Mouse (Mus musculus) layer of hippocampus, adult 8-10 months (tissue): ENCODE results near the gene Zbtb16. TPM values are rescaled to one million over a fixed set of nuclear protein-coding genes. Genes with fewer than 3 reads are reported as not detected.
A peak's percentile ranks its signal among the peaks of the same experiment; 100 is the strongest.

Experiments
- DNase-seq, 2 experiments: peaks; one replicate each; pipeline ENCODE4 v3.0.0; 2022; ENCODE audit warnings: low spot score in 2 of 2
- total RNA-seq, 4 experiments: library from RNA; stranded (reverse); gene quantifications; 2 replicates each; pipeline ENCODE4 v1.2.4; 2022

The Zbtb16 gene
- total RNA-seq, 4 experiments from 2014 or later = 118 to 146 (median 137) TPM

GRCm38 (mm10) chr9:48711826-48712225 lies 124.2 kb downstream of the Zbtb16 start:
- DNase-seq = no peak

GRCm38 (mm10) chr9:48711296-48711781 lies 124.7 kb downstream of the Zbtb16 start:
- no peak for DNase-seq

GRCm38 (mm10) chr9:48710355-48711295 lies 125.4 kb downstream of the Zbtb16 start:
- no peak for DNase-seq

GRCm38 (mm10) chr9:48707824-48708229 lies 128.2 kb downstream of the Zbtb16 start:
- DNase-seq = no peak

GRCm38 (mm10) chr9:48707134-48707823 lies 128.7 kb downstream of the Zbtb16 start:
- no peak for DNase-seq

GRCm38 (mm10) chr9:48701296-48701695 lies 134.7 kb downstream of the Zbtb16 start:
- no peak for DNase-seq

- DNase-seq = no peak
Observed at GRCm38 (mm10) chr9:48700871-48701270, 135.2 kb downstream of the Zbtb16 start.

- DNase-seq = no peak
Observed at GRCm38 (mm10) chr9:48697470-48697815, 138.6 kb downstream of the Zbtb16 start.

- no peak for DNase-seq
Observed at GRCm38 (mm10) chr9:48696731-48697469, 139.1 kb downstream of the Zbtb16 start.

GRCm38 (mm10) chr9:48696330-48696729 lies 139.7 kb downstream of the Zbtb16 start:
- DNase-seq = no peak

- no peak for DNase-seq
Observed at GRCm38 (mm10) chr9:48695796-48696195, 140.2 kb downstream of the Zbtb16 start.

- no peak for DNase-seq
Observed at GRCm38 (mm10) chr9:48694616-48695061, 141.4 kb downstream of the Zbtb16 start.

- DNase-seq = no peak
Observed at GRCm38 (mm10) chr9:48693696-48694095, 142.3 kb downstream of the Zbtb16 start.

GRCm38 (mm10) chr9:48689718-48689980 lies 146.4 kb downstream of the Zbtb16 start:
- DNase-seq = no peak

- no peak for DNase-seq
Observed at GRCm38 (mm10) chr9:48688859-48689717, 146.9 kb downstream of the Zbtb16 start.

- no peak for DNase-seq
Observed at GRCm38 (mm10) chr9:48687891-48688290, 148.1 kb downstream of the Zbtb16 start.

GRCm38 (mm10) chr9:48685721-48686120 lies 150.3 kb downstream of the Zbtb16 start:
- no peak for DNase-seq

- DNase-seq = no peak
Observed at GRCm38 (mm10) chr9:48684144-48684543, 151.9 kb downstream of the Zbtb16 start.

- DNase-seq = no peak
Observed at GRCm38 (mm10) chr9:48681193-48681592, 154.8 kb downstream of the Zbtb16 start.

- DNase-seq = peak in 1 of 2 experiments; percentile 43
Observed at GRCm38 (mm10) chr9:48678426-48679358, 157.3 kb downstream of the Zbtb16 start.
